Mouse (Mus musculus) adrenal gland, postnatal 36 days (tissue): ENCODE measurements at regions not wholly inside any gene's neighbourhood (a gene's known extent, or its start where the extent isn't known, plus 50 kb on each side); places are given as distances from the start of the nearest gene placed in this dataset.

Experiments used
- DNase-seq, 2 experiments: peaks; one replicate each; pipeline ENCODE4 v3.0.0; 2021; ENCODE audit warnings: mixed read lengths in 1 of 2

GRCm38 (mm10) chr15:85660528-85661392 is 74.0 kb upstream of the Ppara start:
- DNase-seq, result no peak

DNA sequence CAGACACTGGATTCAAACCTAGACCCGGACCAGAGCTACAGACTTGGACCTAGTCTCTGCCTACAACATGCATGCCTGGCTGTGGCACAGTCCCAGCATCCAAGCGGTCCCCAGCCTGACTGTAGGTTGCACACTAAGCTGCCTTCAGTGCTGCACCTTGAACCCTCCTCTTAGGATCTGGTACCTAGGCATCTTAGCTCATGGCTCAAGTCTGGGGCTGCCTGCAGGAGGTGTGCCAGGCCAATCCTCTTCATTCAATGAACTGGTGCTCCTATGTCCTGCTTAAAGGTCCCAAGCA is 73.4 kb upstream of the Ppara start:
- DNase-seq, result no peak

DNA sequence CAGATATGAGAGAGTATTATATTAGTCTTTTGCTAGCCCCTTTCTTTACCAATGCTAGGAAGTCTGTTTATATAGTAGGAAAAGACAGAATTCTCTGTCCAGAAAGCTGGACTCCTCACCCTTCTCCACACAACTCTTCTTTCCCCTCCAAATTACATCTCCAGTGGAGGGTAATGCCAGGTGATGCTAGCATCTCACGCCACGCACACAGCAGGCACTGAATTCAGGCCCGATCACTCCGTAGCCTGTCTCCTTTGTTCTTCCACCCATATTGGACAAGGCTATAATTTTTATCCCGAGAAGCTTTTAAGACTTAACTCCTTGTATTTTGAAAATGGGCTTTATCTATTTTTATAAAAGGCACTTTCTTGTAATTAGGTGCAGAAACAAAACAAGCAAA is 73.0 kb upstream of the Ppara start:
- no peak for DNase-seq

DNA sequence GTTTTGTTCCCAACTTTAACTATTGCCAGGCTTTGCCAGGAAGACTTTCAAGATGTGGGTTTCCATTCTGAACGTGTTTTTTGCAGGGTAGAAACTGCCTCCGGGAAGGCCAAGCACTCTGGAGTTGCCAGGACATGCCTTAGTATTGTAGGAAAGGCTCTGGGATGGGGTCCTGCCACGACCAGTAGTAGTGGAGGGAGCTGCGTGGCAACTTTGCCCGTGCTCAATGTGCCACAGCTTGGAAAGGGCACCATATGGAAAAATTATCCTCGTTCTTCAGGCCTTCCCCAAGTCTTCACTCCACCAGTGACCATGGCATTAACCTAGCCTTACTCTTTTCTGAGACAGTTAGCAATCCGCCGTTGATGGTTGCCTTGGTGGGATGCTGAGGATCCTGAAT is 72.5 kb upstream of the Ppara start:
- no peak for DNase-seq

- no peak for DNase-seq
Measured at GRCm38 (mm10) chr15:85662673-85663072, 72.1 kb upstream of the Ppara start.

DNA sequence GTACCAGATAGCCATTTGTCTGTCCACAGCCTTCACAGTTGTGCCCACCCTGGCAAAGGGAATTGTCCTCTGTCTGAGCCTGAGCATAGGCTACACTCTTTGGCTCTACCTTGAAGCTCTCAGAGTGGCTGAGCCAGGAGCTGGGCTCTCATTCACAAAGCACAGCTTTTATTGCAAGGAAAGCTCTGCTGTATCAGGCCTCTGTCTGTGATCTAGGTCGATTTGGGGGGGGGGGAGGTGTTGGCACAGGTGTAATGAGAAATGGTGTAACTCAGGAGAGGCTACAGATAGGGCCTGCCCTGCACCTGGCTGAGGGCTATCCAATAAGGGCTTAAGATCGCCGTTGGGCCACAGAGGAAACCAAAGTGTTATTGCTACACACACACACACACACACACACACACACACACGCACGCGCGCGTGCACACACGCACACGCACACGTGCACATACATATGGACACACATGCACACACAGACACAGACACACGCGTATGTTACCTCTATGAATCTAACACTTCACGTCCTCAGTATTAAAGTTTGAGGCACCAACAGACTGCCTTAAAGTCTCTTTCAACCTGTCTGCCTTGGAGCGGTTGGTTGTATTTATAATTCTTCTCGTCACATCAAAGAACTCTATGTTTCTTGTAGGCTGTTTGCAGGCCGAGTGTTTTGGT is 70.9 kb upstream of the Ppara start:
- no peak for DNase-seq

DNA sequence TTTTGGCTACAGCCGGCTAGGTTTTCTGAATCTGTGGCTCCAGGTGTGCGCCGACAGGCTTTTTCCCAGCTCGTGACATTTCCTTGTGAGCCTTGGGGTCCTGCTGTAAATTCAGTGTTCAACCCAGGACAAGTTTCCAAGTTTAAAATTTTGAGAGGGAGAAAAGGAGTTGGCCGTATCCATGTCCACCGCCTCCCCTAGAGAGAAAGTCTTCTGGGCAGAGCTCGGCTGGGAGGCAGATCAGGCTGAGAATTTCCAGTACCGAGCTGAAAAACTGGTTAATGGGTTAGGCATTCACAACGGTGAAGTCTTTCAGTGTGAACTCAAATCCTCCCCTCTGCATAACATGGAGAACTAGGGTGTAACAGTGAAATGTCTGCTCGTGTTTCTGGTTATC is 70.4 kb upstream of the Ppara start:
- DNase-seq, result no peak

- DNase-seq, result no peak
Measured at GRCm38 (mm10) chr15:85665181-85665821, 69.5 kb upstream of the Ppara start.

- no peak for DNase-seq
Measured at GRCm38 (mm10) chr15:85666496-85666895, 68.3 kb upstream of the Ppara start.

GRCm38 (mm10) chr15:85667381-85667791 is 67.4 kb upstream of the Ppara start:
- peak in 1 of 2 experiments; percentile 72 for DNase-seq

- DNase-seq, result no peak
Measured at GRCm38 (mm10) chr15:85667906-85668590, 66.7 kb upstream of the Ppara start.

GRCm38 (mm10) chr15:85668871-85669651 is 65.7 kb upstream of the Ppara start:
- no peak for DNase-seq

DNA sequence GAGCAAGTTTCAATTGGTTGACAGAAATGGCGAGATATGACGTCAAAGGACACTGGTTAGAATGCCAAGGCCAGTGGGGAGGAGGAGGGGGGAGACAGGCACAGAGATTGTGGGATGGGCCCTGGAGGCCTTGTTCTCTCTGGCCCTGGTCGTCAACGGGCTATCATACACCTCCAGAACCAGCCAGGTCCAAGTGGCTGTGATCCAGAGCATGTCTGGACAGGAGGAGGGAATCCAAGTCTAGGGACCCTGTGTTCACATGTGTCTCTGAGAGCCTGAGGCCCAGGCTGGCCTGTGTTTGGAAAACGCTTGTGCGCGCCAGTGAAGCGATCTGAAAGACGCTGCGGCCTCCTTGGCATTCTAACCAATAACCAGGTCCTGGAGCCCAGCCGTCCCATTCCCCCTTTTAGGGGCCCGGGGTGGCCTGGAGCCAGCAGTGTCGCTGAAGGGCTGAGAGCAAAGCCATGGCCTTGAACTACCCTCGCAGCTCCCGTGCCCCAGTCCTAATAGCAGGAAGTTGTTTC is 65.1 kb upstream of the Ppara start:
- DNase-seq, result peak; percentile 91

GRCm38 (mm10) chr15:85670176-85670788 is 64.5 kb upstream of the Ppara start:
- no peak for DNase-seq

DNA sequence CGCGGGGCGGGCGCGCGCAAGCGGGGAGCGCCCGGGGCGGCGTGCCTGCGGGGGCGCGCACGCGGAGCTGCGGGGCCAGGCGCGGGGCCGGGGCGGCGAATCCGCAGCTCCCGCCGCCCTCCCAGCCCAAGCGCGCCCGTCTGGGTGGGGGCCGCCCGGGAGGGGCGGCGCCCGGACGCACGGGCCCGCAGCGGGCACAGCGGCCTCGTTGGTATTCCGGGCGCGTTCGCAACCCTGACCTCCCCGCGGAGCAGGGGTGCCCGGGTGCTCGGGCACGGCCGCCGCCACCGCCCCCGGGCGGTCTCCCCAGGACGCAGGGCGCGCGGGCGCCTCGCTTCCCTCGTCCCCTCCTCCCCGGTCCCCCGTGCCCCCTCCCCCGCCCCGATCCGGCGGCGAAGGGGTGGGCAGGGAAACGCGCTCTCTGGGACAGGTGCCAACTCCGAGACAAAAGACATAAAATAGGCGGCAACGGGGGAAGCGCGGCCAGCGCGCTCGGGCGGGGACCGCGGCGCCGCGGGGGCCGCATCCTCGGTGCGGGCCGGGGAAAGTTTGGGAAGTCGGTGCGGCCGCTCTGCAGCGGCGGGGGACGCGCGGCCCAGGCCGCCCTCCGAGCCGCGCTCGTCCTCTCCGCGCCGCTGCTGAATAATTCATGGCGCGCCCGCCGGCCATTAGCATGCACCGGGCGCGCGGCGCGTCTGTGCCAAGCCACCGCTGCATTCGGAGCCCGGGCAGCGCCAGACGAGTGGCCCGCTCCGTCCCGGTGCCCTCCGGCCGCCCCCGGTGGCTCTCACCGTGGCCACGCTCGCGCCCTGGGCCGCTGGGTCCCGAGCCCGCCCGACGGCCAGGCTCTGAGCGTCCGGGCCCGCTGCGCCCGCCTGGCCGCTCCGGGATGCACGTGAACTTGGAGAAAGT is 63.7 kb upstream of the Ppara start:
- DNase-seq, result peak; percentile 94 to 95

DNA sequence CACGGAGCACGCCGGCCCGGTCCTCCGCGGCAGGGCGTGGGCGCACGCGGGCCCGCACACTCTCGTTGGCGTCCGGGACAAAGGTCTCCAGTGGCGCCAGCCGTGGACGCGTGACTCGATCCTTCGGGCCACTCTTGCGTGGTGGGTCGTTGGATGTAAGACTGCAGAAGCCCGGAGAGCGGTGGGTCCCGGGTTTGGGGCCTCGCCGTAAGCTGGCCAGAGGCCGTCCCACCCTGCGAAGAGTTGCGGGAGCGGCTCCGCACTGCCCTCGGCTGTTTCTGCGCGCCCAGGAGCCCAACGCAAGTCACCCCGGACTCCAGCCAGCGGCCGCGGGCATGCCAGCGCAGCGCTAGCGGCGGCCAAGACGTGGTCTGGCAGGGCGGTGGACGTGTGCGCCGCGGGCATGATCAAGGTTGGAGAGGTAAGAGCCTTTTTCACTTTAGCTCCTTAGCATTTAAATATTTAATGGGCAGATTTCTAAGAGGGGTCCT is 63.0 kb upstream of the Ppara start:
- peak in 1 of 2 experiments; percentile 54 for DNase-seq

- no peak for DNase-seq
Measured at GRCm38 (mm10) chr15:85672376-85672775, 62.4 kb upstream of the Ppara start.

GRCm38 (mm10) chr15:85672931-85673330 is 61.9 kb upstream of the Ppara start:
- DNase-seq, result no peak

DNA sequence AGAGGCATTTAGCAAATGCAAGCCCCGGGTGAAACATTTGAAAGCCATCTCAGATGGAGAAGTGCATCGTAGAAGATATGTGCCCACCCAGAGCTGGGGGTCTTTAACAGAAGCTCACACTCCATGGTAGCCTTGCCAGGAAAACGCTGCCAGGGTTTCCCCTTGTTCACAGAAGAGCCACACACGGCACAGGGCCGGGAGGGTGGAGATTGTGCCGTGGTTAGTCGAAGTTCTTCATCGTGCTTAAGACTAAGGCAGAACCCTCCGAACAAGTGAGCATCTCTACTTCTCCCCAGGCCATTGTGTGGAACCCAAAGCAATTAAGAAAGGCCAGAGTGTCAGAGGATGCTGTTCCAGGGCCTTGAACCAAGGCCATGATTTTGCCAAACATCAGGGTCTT is 61.3 kb upstream of the Ppara start:
- DNase-seq, result no peak
